Mouse (Mus musculus) layer of hippocampus, postnatal 14 days (tissue): Measurements from ENCODE around the gene Cldn3. TPM values are rescaled to one million over a fixed set of nuclear protein-coding genes. Genes with fewer than 3 reads are reported as not detected.

Experiments
- DNase-seq, 2 experiments: peaks; one replicate each; pipeline ENCODE4 v3.0.0; 2021 to 2022; ENCODE audit warnings: low spot score in 2 of 2, mixed read lengths in 1 of 2
- total RNA-seq, 2 experiments: library from RNA; stranded (reverse); gene quantifications; 2 replicates each; pipeline ENCODE4 v1.2.3; 2021

Gene Cldn3
- total RNA-seq, 2 experiments from 2014 or later: 2.0 to 2.7 TPM

- DNase-seq: no peak
Observed at GRCm38 (mm10) chr5:135001309-135001708, 15.3 kb downstream of the Cldn3 start.

- no peak for DNase-seq
Observed at GRCm38 (mm10) chr5:135002151-135002550, 16.1 kb downstream of the Cldn3 start.

GRCm38 (mm10) chr5:135007802-135008571 lies 22.0 kb downstream of the Cldn3 start:
- DNase-seq: no peak

GRCm38 (mm10) chr5:135008671-135009589 lies 22.9 kb downstream of the Cldn3 start, which contains the start of gene Abhd11:
Gene Abhd11, plus strand, starts transcription at chr5:135009152.
- DNase-seq: peak; percentile 93 to 98

GRCm38 (mm10) chr5:135009590-135010319 lies 23.7 kb downstream of the Cldn3 start:
- peak in 1 of 2 experiments; percentile 83 for DNase-seq

GRCm38 (mm10) chr5:135010320-135010709 lies 24.3 kb downstream of the Cldn3 start:
- no peak for DNase-seq

- DNase-seq: no peak
Observed at GRCm38 (mm10) chr5:135010841-135011743, 25.1 kb downstream of the Cldn3 start.

GRCm38 (mm10) chr5:135011809-135012613 lies 26.0 kb downstream of the Cldn3 start:
- DNase-seq: no peak

GRCm38 (mm10) chr5:135012671-135013441 lies 26.8 kb downstream of the Cldn3 start:
- peak; percentile 65 to 72 for DNase-seq

- DNase-seq: peak; percentile 91
Observed at GRCm38 (mm10) chr5:135015497-135015896, 29.5 kb downstream of the Cldn3 start.

- no peak for DNase-seq
Observed at GRCm38 (mm10) chr5:135016224-135016759, 30.3 kb downstream of the Cldn3 start.

- DNase-seq: peak in 1 of 2 experiments; percentile 47
Observed at GRCm38 (mm10) chr5:135021814-135022213, 35.8 kb downstream of the Cldn3 start.

- peak; percentile 84 to 92 for DNase-seq
Observed at GRCm38 (mm10) chr5:135023344-135024173, 37.5 kb downstream of the Cldn3 start, which contains the start of gene Stx1a. Gene Stx1a, plus strand, starts transcription at chr5:135023482.

- no peak for DNase-seq
Observed at GRCm38 (mm10) chr5:135024665-135025224, 38.7 kb downstream of the Cldn3 start.

GRCm38 (mm10) chr5:135025899-135026298 lies 39.9 kb downstream of the Cldn3 start:
- no peak for DNase-seq

- DNase-seq: peak in 1 of 2 experiments; percentile 54
Observed at GRCm38 (mm10) chr5:135029007-135029854, 43.2 kb downstream of the Cldn3 start.
